Mouse (Mus musculus) kidney, postnatal 25 days (tissue): ENCODE results near the gene G3bp1.

Source experiments
- DNase-seq, 2 experiments: peaks; one replicate each; pipeline ENCODE4 v3.0.0; 2021; ENCODE audit warnings: mixed read lengths in 2 of 2

Gene G3bp1

GRCm38 (mm10) chr11:55469048-55469843 lies at the start of gene G3bp1:
G3bp1 (plus strand) TSS chr11:55469685.
- DNase-seq, result peak; percentile 100

GRCm38 (mm10) chr11:55422978-55423377 lies 46.5 kb upstream of the G3bp1 start, which contains the start of gene Sparc:
Sparc (minus strand) TSS chr11:55423183.
- DNase-seq, result no peak

GRCm38 (mm10) chr11:55423756-55424155 lies 45.7 kb upstream of the G3bp1 start:
- DNase-seq, result peak in 1 of 2 experiments; percentile 52

- no peak for DNase-seq
Measured at GRCm38 (mm10) chr11:55424746-55425360, 44.6 kb upstream of the G3bp1 start.

GRCm38 (mm10) chr11:55428186-55429012 lies 41.1 kb upstream of the G3bp1 start:
- DNase-seq, result peak; percentile 93 to 95

GRCm38 (mm10) chr11:55429973-55430372 lies 39.5 kb upstream of the G3bp1 start:
- DNase-seq, result no peak

- no peak for DNase-seq
Measured at GRCm38 (mm10) chr11:55432981-55433380, 36.5 kb upstream of the G3bp1 start.

- DNase-seq, result no peak
Measured at GRCm38 (mm10) chr11:55436089-55436488, 33.4 kb upstream of the G3bp1 start.

GRCm38 (mm10) chr11:55438031-55438430 lies 31.5 kb upstream of the G3bp1 start:
- no peak for DNase-seq

- no peak for DNase-seq
Measured at GRCm38 (mm10) chr11:55439718-55440117, 29.8 kb upstream of the G3bp1 start.

- peak in 1 of 2 experiments; percentile 65 for DNase-seq
Measured at GRCm38 (mm10) chr11:55444772-55445171, 24.7 kb upstream of the G3bp1 start.

GRCm38 (mm10) chr11:55446579-55446978 lies 22.9 kb upstream of the G3bp1 start:
- peak; percentile 80 to 86 for DNase-seq

GRCm38 (mm10) chr11:55449531-55449930 lies 20.0 kb upstream of the G3bp1 start:
- peak; percentile 68 to 84 for DNase-seq

GRCm38 (mm10) chr11:55450311-55450710 lies 19.2 kb upstream of the G3bp1 start:
- no peak for DNase-seq

- peak; percentile 40 to 71 for DNase-seq
Measured at GRCm38 (mm10) chr11:55453640-55454039, 15.8 kb upstream of the G3bp1 start.

- DNase-seq, result peak in 1 of 2 experiments; percentile 40
Measured at GRCm38 (mm10) chr11:55455166-55455565, 14.3 kb upstream of the G3bp1 start.

- peak; percentile 32 to 65 for DNase-seq
Measured at GRCm38 (mm10) chr11:55458501-55458900, 11.0 kb upstream of the G3bp1 start.

- peak in 1 of 2 experiments; percentile 63 for DNase-seq
Measured at GRCm38 (mm10) chr11:55459850-55460558, 9.5 kb upstream of the G3bp1 start.

GRCm38 (mm10) chr11:55460559-55461018 lies 8.9 kb upstream of the G3bp1 start:
- peak; percentile 32 to 67 for DNase-seq

- peak; percentile 94 to 98 for DNase-seq
Measured at GRCm38 (mm10) chr11:55461019-55461645, 8.4 kb upstream of the G3bp1 start, which contains the start of gene Atox1. Atox1 (minus strand) TSS chr11:55461239.

GRCm38 (mm10) chr11:55462149-55462548 lies 7.3 kb upstream of the G3bp1 start:
- no peak for DNase-seq

GRCm38 (mm10) chr11:55464707-55465106 lies 4.8 kb upstream of the G3bp1 start:
- peak in 1 of 2 experiments; percentile 22 for DNase-seq
